Mouse (Mus musculus) heart, embryonic 10.5 days (tissue): ENCODE measurements around the gene Slfn8. TPM values are rescaled to one million over a fixed set of nuclear protein-coding genes. Genes with fewer than 3 reads are reported as not detected.

ENCODE experiments used
- DNase-seq: peaks from one replicate; pipeline ENCODE4 v3.0.0-alpha.2; 2017; ENCODE audit warnings: low spot score
- H3K27ac ChIP-seq: fragments of 300-500 bp; sonication (generic); 2 replicates; pipeline ENCODE4 v1.5.1; 2016; ENCODE audit warnings: mild to moderate bottlenecking
- H3K27me3 ChIP-seq: fragments of 300-500 bp; sonication (generic); 2 replicates; pipeline ENCODE4 v1.6.1; 2016; ENCODE audit warnings: mild to moderate bottlenecking; ENCODE audit not compliant: poor library complexity, insufficient read depth, severe bottlenecking
- H3K36me3 ChIP-seq: fragments of 300-500 bp; sonication (generic); 2 replicates; pipeline ENCODE4 v1.6.1; 2016; ENCODE audit warnings: mild to moderate bottlenecking, moderate library complexity
- H3K4me1 ChIP-seq: fragments of 300-500 bp; sonication (generic); 2 replicates; pipeline ENCODE4 v1.6.1; 2016; ENCODE audit warnings: mild to moderate bottlenecking
- H3K4me3 ChIP-seq: fragments of 300-500 bp; sonication (generic); 2 replicates; pipeline ENCODE4 v1.5.1; 2016; ENCODE audit warnings: mild to moderate bottlenecking, moderate library complexity
- H3K9me3 ChIP-seq: fragments of 300-500 bp; sonication (generic); 2 replicates; pipeline ENCODE4 v1.6.1; 2016; ENCODE audit warnings: mild to moderate bottlenecking, moderate library complexity
- WGBS: fragments of 180-500 bp; shearing (Covaris S2); methylation state at CpG from one replicate; pipeline ENCODE4 v1.1.7; 2016; 5-methylcytosine and 5-hydroxymethylcytosine counted together
- polyA plus RNA-seq: library from polyadenylated mRNA; unstranded; fragments of >200 nt; fragmentation: Nextera tagmentation; extraction: Ambion mirVana; gene quantifications from 2 replicates; pipeline ENCODE4 v1.2.1, GENCODE M21; 2016

The Slfn8 gene
- polyA plus RNA-seq = 0.04 and 0.30 TPM in 2 replicates

DNA sequence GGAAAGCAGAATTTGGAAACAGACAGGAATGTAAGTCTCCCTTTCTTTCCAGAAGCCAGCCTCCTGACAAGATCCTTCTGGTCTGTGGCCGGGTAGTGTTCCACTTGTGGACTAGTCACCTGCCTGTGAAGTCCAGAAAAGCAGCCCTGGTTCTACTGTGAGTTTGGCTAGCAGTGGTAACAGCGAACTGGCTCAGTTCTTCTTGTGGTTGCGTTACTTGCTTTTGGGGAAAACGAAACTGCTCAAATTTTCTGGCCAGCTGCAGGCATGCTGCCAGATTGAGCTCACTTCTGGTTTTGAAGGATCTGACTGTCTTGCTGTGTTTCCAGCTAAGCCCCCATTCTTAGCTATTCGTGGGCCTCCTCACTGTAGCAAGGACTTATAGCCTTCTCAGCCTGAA lies at the start of gene Slfn8:
Gene Slfn8 (minus strand): TSS at position 190 of the 400 bp plus-strand sequence.
- H3K9me3 ChIP-seq = no peaks in the 10 kb centered on the region
- no peak within 1 kb of the TSS for H3K4me3 ChIP-seq
- DNase-seq = no peak
- no peak within 1 kb of the TSS for H3K27ac ChIP-seq
- H3K4me1 ChIP-seq = no peaks in the 10 kb centered on the region
- WGBS = 80% methylated on average over 5 of the region's 5 CpGs
- no peaks in the 10 kb centered on the region for H3K36me3 ChIP-seq
- no peaks in the 10 kb centered on the region for H3K27me3 ChIP-seq

GRCm38 (mm10) chr11:83067982-83068694 lies 47.5 kb upstream of the Slfn8 start:
- Histone ChIP-seq H3K36me3 (no peaks in the 10 kb centered on the region), H3K27me3 (peaks cover 14% of the 10 kb centered on the region; the same call in 1 of the 2 replicates), H3K4me3 (no peak overlapping the region), H3K9me3 (no peaks in the 10 kb centered on the region), H3K27ac (no peak overlapping the region), H3K4me1 (peaks cover 22% of the 10 kb centered on the region; the same call in 1 of the 2 replicates)
- DNase-seq = peak; percentile 58
- WGBS = 71% methylated on average over 4 of the region's 4 CpGs

DNA sequence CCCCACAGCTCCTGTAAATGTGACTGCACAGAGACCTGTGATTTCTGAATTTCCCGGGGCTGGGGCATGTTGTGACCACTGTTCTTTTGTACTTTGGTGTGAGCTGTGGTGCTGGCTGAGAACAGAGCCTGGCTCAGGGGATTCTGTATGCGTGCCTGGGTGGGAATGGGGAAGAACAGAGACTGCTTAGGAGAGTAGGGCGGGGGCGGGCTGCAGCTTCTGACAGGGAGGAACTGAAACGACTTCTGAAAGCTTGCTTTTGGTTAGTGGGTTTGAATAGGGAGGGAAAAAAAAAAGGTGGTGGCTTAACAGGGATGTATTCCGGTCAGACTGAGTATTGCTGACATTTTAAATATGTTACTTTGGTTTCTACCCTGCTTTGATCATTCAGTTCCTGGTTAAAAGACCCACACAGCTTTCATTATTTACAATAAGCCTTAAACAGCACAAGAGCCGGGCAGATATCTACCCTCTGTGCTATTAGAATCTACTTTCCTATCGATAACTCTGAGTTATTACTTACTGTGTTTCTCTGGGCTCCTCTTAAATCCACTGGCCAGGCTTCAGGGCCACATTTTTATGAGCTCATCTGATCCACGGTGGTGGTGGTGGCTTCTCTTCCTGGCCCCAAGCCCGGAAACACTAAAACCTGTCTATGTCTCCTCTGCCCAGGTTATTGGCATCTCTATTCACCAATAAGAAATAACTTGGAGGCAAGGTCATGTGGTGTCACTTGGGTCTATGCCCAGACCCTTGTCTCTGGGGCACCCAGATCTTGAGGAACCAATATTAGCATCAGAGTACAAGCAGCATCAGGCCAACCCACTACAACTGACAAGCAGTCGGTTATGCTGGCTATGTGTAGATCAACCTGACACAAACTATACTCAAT lies 46.3 kb upstream of the Slfn8 start:
- Histone ChIP-seq H3K9me3 (no peaks in the 10 kb centered on the region), H3K27ac (no peak overlapping the region), H3K4me3 (no peak overlapping the region), H3K27me3 (peaks cover 14% of the 10 kb centered on the region; the same call in 1 of the 2 replicates), H3K4me1 (peaks cover 22% of the 10 kb centered on the region; the same call in 1 of the 2 replicates), H3K36me3 (no peaks in the 10 kb centered on the region)
- peak; percentile 60 for DNase-seq
- 52% methylated on average over 11 of the region's 11 CpGs for WGBS

- WGBS = 16% methylated on average over 6 of the region's 6 CpGs
- Histone ChIP-seq H3K4me3 (no peak overlapping the region), H3K27me3 (peaks cover 14% of the 10 kb centered on the region; the same call in 1 of the 2 replicates), H3K9me3 (no peaks in the 10 kb centered on the region), H3K36me3 (no peaks in the 10 kb centered on the region), H3K4me1 (peaks cover 28% of the 10 kb centered on the region; the same call in 1 of the 2 replicates), H3K27ac (no peak overlapping the region)
- DNase-seq = peak; percentile 33
Observed at GRCm38 (mm10) chr11:83065441-83066344, 45.1 kb upstream of the Slfn8 start.

DNA sequence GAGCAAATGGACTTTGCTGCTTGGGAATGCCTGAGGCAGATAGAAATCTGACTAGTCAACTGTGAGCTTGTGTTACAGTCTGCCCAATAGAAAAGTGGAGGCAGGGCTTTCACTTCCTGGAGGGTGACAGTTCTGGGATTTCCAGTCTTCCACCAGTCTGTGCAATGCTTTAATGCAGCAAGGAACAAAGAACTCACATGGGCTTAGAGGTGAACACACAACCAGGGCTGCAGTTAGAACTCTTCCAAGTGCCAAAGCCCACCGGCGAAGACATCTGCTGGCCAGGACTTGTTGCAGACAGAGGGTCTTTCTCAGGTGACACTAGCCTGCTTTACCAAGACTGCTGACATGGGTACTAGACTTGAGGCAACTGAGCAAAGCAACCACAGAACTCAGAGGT lies 44.3 kb upstream of the Slfn8 start, which contains the start of gene Slfn2:
Gene Slfn2 (plus strand): TSS at position 167 of the 400 bp plus-strand sequence.
- DNase-seq = peak; percentile 55
- H3K9me3 ChIP-seq = no peaks in the 10 kb centered on the region
- H3K36me3 ChIP-seq = no peaks in the 10 kb centered on the region
- WGBS = 72% methylated on average over 2 of the region's 2 CpGs
- no peak within 1 kb of the TSS for H3K4me3 ChIP-seq
- peaks cover 14% of the 10 kb centered on the region; the same call in 1 of the 2 replicates for H3K27me3 ChIP-seq
- H3K27ac ChIP-seq = no peak within 1 kb of the TSS
- peaks cover 31% of the 10 kb centered on the region; the same call in 1 of the 2 replicates for H3K4me1 ChIP-seq

DNA sequence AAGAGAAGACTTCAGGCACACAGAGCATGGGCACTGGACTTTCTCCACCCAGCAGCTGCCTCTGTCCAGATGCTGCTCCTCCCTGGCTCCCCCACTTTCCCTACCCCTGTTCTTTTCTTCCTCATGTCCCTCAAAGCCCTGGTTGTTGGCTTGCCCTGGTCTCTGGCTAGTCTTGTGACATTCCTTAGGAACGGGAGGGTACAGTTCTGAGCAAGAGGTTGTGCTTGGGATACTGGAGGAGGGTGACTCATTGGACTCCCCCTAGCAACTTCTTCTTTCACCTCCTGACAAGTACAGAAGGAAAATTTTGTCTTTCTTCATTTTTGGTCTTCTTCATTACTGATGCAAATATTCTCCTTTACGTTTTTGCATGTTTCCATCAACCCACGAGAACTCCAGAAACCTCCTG lies 43.3 kb upstream of the Slfn8 start:
- peaks cover 14% of the 10 kb centered on the region; the same call in 1 of the 2 replicates for H3K27me3 ChIP-seq
- no peak overlapping the region for H3K4me3 ChIP-seq
- peaks cover 31% of the 10 kb centered on the region; the same call in 1 of the 2 replicates for H3K4me1 ChIP-seq
- no peaks in the 10 kb centered on the region for H3K36me3 ChIP-seq
- no peak overlapping the region for H3K27ac ChIP-seq
- peak; percentile 67 for DNase-seq
- WGBS = 47% methylated on average over 3 of the region's 3 CpGs
- no peaks in the 10 kb centered on the region for H3K9me3 ChIP-seq

DNA sequence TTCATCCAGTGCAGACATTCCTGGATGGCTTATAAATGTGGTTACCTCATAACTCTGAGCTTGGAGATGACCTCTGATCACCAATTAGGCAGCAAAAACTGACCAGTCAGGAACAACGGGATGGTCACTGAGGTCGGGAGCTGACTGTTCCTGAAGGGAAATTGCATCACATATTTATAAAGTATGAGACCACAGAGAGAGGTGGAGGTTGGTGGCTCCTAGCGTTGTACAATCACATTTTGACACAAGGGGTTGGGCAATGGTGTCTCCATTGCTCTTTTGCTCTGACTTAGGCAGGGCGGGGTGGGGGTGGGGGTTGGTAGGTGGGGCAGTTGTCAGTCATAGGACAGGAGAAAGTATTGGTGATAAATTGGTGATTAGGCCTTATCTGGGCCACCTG lies 42.5 kb upstream of the Slfn8 start:
- Histone ChIP-seq H3K4me1 (peaks cover 31% of the 10 kb centered on the region; the same call in 1 of the 2 replicates), H3K9me3 (no peaks in the 10 kb centered on the region), H3K27ac (no peak overlapping the region), H3K27me3 (peaks cover 14% of the 10 kb centered on the region; the same call in 1 of the 2 replicates), H3K4me3 (no peak overlapping the region), H3K36me3 (no peaks in the 10 kb centered on the region)
- WGBS = 69% methylated on average over 4 of the region's 4 CpGs
- DNase-seq = peak; percentile 4

DNA sequence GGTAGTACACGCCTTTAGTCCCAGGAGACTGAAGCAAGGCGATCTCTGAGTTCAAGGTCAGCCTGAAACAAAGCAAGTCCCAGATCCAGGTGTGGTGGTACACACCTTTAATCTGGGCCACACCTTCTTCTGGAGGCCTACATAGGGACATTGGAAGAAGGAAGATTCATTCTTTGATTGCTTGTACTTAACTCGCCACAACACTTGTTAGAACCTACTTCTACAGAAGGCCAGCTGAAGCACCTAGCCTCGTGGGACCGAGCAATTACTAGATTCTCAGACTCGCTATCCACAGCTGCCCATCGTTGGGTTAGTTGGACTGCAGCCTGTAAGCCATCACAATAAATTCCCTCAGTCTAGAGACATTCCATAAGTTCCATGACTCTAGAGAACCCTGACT lies 41.2 kb upstream of the Slfn8 start:
- no peak for DNase-seq
- Histone ChIP-seq H3K27ac (no peak overlapping the region), H3K9me3 (no peaks in the 10 kb centered on the region), H3K4me1 (peaks cover 31% of the 10 kb centered on the region; the same call in 1 of the 2 replicates), H3K27me3 (peaks cover 14% of the 10 kb centered on the region; the same call in 1 of the 2 replicates), H3K36me3 (no peaks in the 10 kb centered on the region), H3K4me3 (no peak overlapping the region)
- 82% methylated on average over 7 of the region's 7 CpGs for WGBS

- Histone ChIP-seq H3K4me1 (peaks cover 23% of the 10 kb centered on the region; the same call in 1 of the 2 replicates), H3K27ac (no peak overlapping the region), H3K4me3 (no peak overlapping the region), H3K27me3 (peaks cover 12% of the 10 kb centered on the region; the same call in 1 of the 2 replicates), H3K36me3 (no peaks in the 10 kb centered on the region), H3K9me3 (no peaks in the 10 kb centered on the region)
- peak; percentile 73 for DNase-seq
- WGBS = 71% methylated on average over 5 of the region's 5 CpGs
Observed at GRCm38 (mm10) chr11:83060412-83061020, 39.9 kb upstream of the Slfn8 start.

GRCm38 (mm10) chr11:83057863-83058262 lies 37.3 kb upstream of the Slfn8 start:
- H3K9me3 ChIP-seq = no peaks in the 10 kb centered on the region

GRCm38 (mm10) chr11:83045642-83046041 lies 25.0 kb upstream of the Slfn8 start:
- Histone ChIP-seq H3K27ac (no peak overlapping the region), H3K9me3 (no peaks in the 10 kb centered on the region), H3K4me3 (no peak overlapping the region), H3K4me1 (no peaks in the 10 kb centered on the region), H3K27me3 (no peaks in the 10 kb centered on the region), H3K36me3 (no peaks in the 10 kb centered on the region)
- DNase-seq = no peak
- 80% methylated on average over 3 of the region's 3 CpGs for WGBS

More at GRCm38 (mm10) chr11:83057863-83058262, 37.3 kb upstream of the Slfn8 start:
- H3K4me3 ChIP-seq = no peak overlapping the region
- DNase-seq = peak; percentile 80
- H3K27me3 ChIP-seq = no peaks in the 10 kb centered on the region
- 2% methylated on average over 5 of the region's 5 CpGs for WGBS
- H3K36me3 ChIP-seq = no peaks in the 10 kb centered on the region
- H3K27ac ChIP-seq = no peak overlapping the region
- H3K4me1 ChIP-seq = peaks cover 9% of the 10 kb centered on the region; the same call in 1 of the 2 replicates
